Mouse (Mus musculus) thymus, adult 2 months (tissue): ENCODE results near the gene Pdzph1.

ENCODE experiments used
- CTCF ChIP-seq: fragments of 200-500 bp; IDR thresholded peaks from 2 replicates; pipeline ENCODE4 v1.5.1; 2012; ENCODE audit warnings: mild to moderate bottlenecking, control low read depth, low read length, moderate library complexity, borderline replicate concordance; ENCODE audit not compliant: control insufficient read depth, poor library complexity, insufficient read depth; ENCODE audit errors: extremely low read depth
- POLR2A ChIP-seq: fragments of 200-500 bp; IDR thresholded peaks from 2 replicates; pipeline ENCODE4 v1.6.1; 2012; ENCODE audit warnings: mild to moderate bottlenecking, low read length, control low read depth, moderate library complexity; ENCODE audit not compliant: control insufficient read depth, poor library complexity, insufficient read depth; ENCODE audit errors: extremely low read depth

- TF ChIP-seq POLR2A (no peak), CTCF (no peak)
These were observed 34.1 kb downstream of the Pdzph1 start for GRCm38 (mm10) chr17:58957055-58957454.
